Mouse (Mus musculus): ENCODE results near the gene 3110082I17Rik. TPM values are rescaled to one million over a fixed set of nuclear protein-coding genes. Genes with fewer than 3 reads are reported as not detected.

The 3110082I17Rik gene
- polyA plus RNA-seq, 1 experiment from 2014 or later, result 12.7 TPM

GRCm38 (mm10) chr5:139314941-139315642 lies 145.2 kb downstream of the 3110082I17Rik start:
- no peak overlapping the region for H3K9ac ChIP-seq
- 83% methylated on average over 12 of the region's 12 CpGs for WGBS
- H3K27ac ChIP-seq, result no peak overlapping the region

GRCm38 (mm10) chr5:139313536-139313935 lies 146.8 kb downstream of the 3110082I17Rik start:
- Histone ChIP-seq H3K27me3 (ENCODE audit: control insufficient read depth, insufficient read depth, low read length) (no peaks in the 10 kb centered on the region), H3K9me3 (ENCODE audit: control insufficient read depth, low read length) (no peaks in the 10 kb centered on the region), H3K4me1 (replicated peaks; ENCODE audit: control insufficient read depth, insufficient read depth, low read length) (no peaks in the 10 kb centered on the region), H3K9ac (no peak overlapping the region), H3K4me2 (replicated peaks) (no peak overlapping the region), H3K36me3 (replicated peaks; ENCODE audit: control insufficient read depth, insufficient read depth) (no peaks in the 10 kb centered on the region), H3K4me3 (replicated peaks; ENCODE audit: low read length) (no peak overlapping the region), H3K27ac (no peak overlapping the region)
- no peak for DNase-seq (ENCODE audit: low spot score)
- no peak for ATAC-seq (ENCODE audit: low FRiP score)
- 85% methylated on average over 9 of the region's 9 CpGs for WGBS

More at GRCm38 (mm10) chr5:139314941-139315642, 145.2 kb downstream of the 3110082I17Rik start:
- no peak for ATAC-seq (ENCODE audit: low FRiP score)
- Histone ChIP-seq H3K9me3 (ENCODE audit: control insufficient read depth, low read length) (no peaks in the 10 kb centered on the region), H3K36me3 (replicated peaks; ENCODE audit: control insufficient read depth, insufficient read depth) (no peaks in the 10 kb centered on the region), H3K27me3 (ENCODE audit: control insufficient read depth, insufficient read depth, low read length) (no peaks in the 10 kb centered on the region), H3K4me1 (replicated peaks; ENCODE audit: control insufficient read depth, insufficient read depth, low read length) (no peaks in the 10 kb centered on the region), H3K4me2 (replicated peaks) (no peak overlapping the region), H3K4me3 (replicated peaks; ENCODE audit: low read length) (no peak overlapping the region)
- DNase-seq (ENCODE audit: low spot score), result no peak

- Histone ChIP-seq H3K9ac (no peak overlapping the region), H3K4me2 (replicated peaks) (no peak overlapping the region), H3K9me3 (ENCODE audit: control insufficient read depth, low read length) (no peaks in the 10 kb centered on the region), H3K27me3 (ENCODE audit: control insufficient read depth, insufficient read depth, low read length) (no peaks in the 10 kb centered on the region), H3K27ac (no peak overlapping the region), H3K4me1 (replicated peaks; ENCODE audit: control insufficient read depth, insufficient read depth, low read length) (no peaks in the 10 kb centered on the region), H3K4me3 (replicated peaks; ENCODE audit: low read length) (no peak overlapping the region), H3K36me3 (replicated peaks; ENCODE audit: control insufficient read depth, insufficient read depth) (no peaks in the 10 kb centered on the region)
- 93% methylated on average over 9 of the region's 9 CpGs for WGBS
- ATAC-seq (ENCODE audit: low FRiP score) (no peak), DNase-seq (ENCODE audit: low spot score) (no peak)
These were observed 148.5 kb downstream of the 3110082I17Rik start for GRCm38 (mm10) chr5:139311822-139312221.

DNA sequence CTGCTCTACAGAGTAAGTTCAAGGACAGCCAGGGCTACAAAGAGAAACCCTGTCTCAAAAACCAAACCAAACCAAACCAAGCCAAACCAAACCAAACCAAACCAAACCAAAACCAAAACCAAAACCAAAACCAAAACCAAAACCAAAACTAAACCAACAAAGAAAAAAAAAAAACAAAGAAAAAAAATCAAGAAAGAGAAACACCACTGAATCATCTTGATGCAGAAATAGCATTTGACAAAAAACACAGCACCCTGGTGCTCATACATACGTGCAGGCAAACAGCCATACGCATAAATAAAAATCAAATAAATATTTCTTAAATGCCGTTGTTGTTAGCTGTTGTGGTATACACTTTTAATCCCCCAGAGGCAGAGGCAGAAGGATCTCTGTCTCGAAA lies 149.8 kb downstream of the 3110082I17Rik start:
- 92% methylated on average over 4 of the region's 4 CpGs for WGBS

GRCm38 (mm10) chr5:139309946-139310345 lies 150.4 kb downstream of the 3110082I17Rik start:
- no peak for ATAC-seq (ENCODE audit: low FRiP score)
- 96% methylated on average over 3 of the region's 3 CpGs for WGBS

More for the DNA sequence above, 149.8 kb downstream of the 3110082I17Rik start:
- Histone ChIP-seq H3K4me3 (replicated peaks; ENCODE audit: low read length) (no peak overlapping the region), H3K4me2 (replicated peaks) (no peak overlapping the region), H3K9me3 (ENCODE audit: control insufficient read depth, low read length) (no peaks in the 10 kb centered on the region), H3K27ac (no peak overlapping the region), H3K27me3 (ENCODE audit: control insufficient read depth, insufficient read depth, low read length) (no peaks in the 10 kb centered on the region), H3K9ac (no peak overlapping the region), H3K4me1 (replicated peaks; ENCODE audit: control insufficient read depth, insufficient read depth, low read length) (no peaks in the 10 kb centered on the region), H3K36me3 (replicated peaks; ENCODE audit: control insufficient read depth, insufficient read depth) (no peaks in the 10 kb centered on the region)
- DNase-seq (ENCODE audit: low spot score), result no peak
- ATAC-seq (ENCODE audit: low FRiP score), result no peak

More at GRCm38 (mm10) chr5:139309946-139310345, 150.4 kb downstream of the 3110082I17Rik start:
- no peaks in the 10 kb centered on the region for H3K36me3 ChIP-seq (replicated peaks; ENCODE audit: control insufficient read depth, insufficient read depth)
- H3K4me2 ChIP-seq (replicated peaks), result no peak overlapping the region
- H3K9me3 ChIP-seq (ENCODE audit: control insufficient read depth, low read length), result no peaks in the 10 kb centered on the region
- no peak overlapping the region for H3K27ac ChIP-seq
- DNase-seq (ENCODE audit: low spot score), result no peak
- H3K4me3 ChIP-seq (replicated peaks; ENCODE audit: low read length), result no peak overlapping the region
- H3K9ac ChIP-seq, result no peak overlapping the region
- no peaks in the 10 kb centered on the region for H3K27me3 ChIP-seq (ENCODE audit: control insufficient read depth, insufficient read depth, low read length)
- no peaks in the 10 kb centered on the region for H3K4me1 ChIP-seq (replicated peaks; ENCODE audit: control insufficient read depth, insufficient read depth, low read length)

MicroRNAs encoded within 50 kb of the gene (microRNA counts, 519-probe panel; counts per million panel counts)
- microRNA mmu-miR-339-3p, result not detected
- microRNA mmu-miR-339-5p, result not detected

Small RNA genes lying within 50 kb of the gene (microRNA-seq; reads per million reads assigned to microRNA genes)
- gene Mir339, result 316 reads per million, percentile 65 among the genes with 10 or more reads in this experiment

Other genes with a start within 250 kb of the 3110082I17Rik start
- gene Get4, start 208.2 kb downstream of the 3110082I17Rik start, polyA plus RNA-seq (2014; fragmentation: Nextera tagmentation; extraction: Ambion mirVana), result 109 and 116 TPM in 2 replicates
- 78.6 and 89.9 TPM in 2 replicates for gene Adap1, start 134.9 kb downstream of the 3110082I17Rik start, polyA plus RNA-seq (2014; fragmentation: Nextera tagmentation; extraction: Ambion mirVana)
- gene Cox19, start 109.1 kb downstream of the 3110082I17Rik start, polyA plus RNA-seq (2014; fragmentation: Nextera tagmentation; extraction: Ambion mirVana), result 110 and 113 TPM in 2 replicates
- gene Cyp2w1, start 107.9 kb downstream of the 3110082I17Rik start, polyA plus RNA-seq (2014; fragmentation: Nextera tagmentation; extraction: Ambion mirVana), result not detected in 2 replicates
- gene Gpr146, start 82.8 kb downstream of the 3110082I17Rik start, polyA plus RNA-seq (2014; fragmentation: Nextera tagmentation; extraction: Ambion mirVana), result 1.4 and 2.7 TPM in 2 replicates
- 0.26 and 0.32 TPM in 2 replicates for gene C130050O18Rik, start 55.2 kb downstream of the 3110082I17Rik start, polyA plus RNA-seq (2014; fragmentation: Nextera tagmentation; extraction: Ambion mirVana)
- 7.5 TPM in 2 replicates for gene Gper1, start 37.4 kb downstream of the 3110082I17Rik start, polyA plus RNA-seq (2014; fragmentation: Nextera tagmentation; extraction: Ambion mirVana)
- gene Zfand2a, start 24.0 kb upstream of the 3110082I17Rik start, polyA plus RNA-seq (2014; fragmentation: Nextera tagmentation; extraction: Ambion mirVana), result 13.9 and 15.9 TPM in 2 replicates
- 25.4 and 31.0 TPM in 2 replicates for gene Uncx, start 83.0 kb upstream of the 3110082I17Rik start, polyA plus RNA-seq (2014; fragmentation: Nextera tagmentation; extraction: Ambion mirVana)

Measured in hindbrain, embryonic 14.5 days (tissue).